Mouse (Mus musculus) heart, embryonic 14.5 days (tissue): ENCODE measurements around the gene Ccdc187. TPM values are rescaled to one million over a fixed set of nuclear protein-coding genes. Genes with fewer than 3 reads are reported as not detected.

Experiments used
- ATAC-seq: fragments of 200-750 bp; cut with Nextera tagmentation; 2 replicates; pipeline ENCODE4 v1.8.0; 2017; ENCODE audit warnings: low read depth, moderate TSS enrichment; ENCODE audit not compliant: insufficient number of reproducible peaks, insufficient read depth, low FRiP score
- H3K27ac ChIP-seq, 2 experiments: fragments of 200-500 bp in 1 of 2; fragments of 300-500 bp in 1 of 2; sonication (generic) in 1 of 2; replicated peaks in 1 of 2; 2 replicates each; pipeline ENCODE4 v1.5.1; 2012 to 2014; ENCODE audit warnings: low read depth in 2 of 2, low read length in 2 of 2, control low read depth in 1 of 2, mild to moderate bottlenecking in 1 of 2, mixed read lengths in 1 of 2; ENCODE audit not compliant: control insufficient read depth in 1 of 2, insufficient read depth in 1 of 2
- H3K27me3 ChIP-seq: fragments of 300-500 bp; sonication (generic); 2 replicates; pipeline ENCODE4 v1.6.1; 2014; ENCODE audit warnings: mild to moderate bottlenecking, low read length, control low read depth; ENCODE audit not compliant: control insufficient read depth, insufficient read depth
- H3K36me3 ChIP-seq: fragments of 300-500 bp; sonication (generic); 2 replicates; pipeline ENCODE4 v1.6.1; 2014; ENCODE audit warnings: mild to moderate bottlenecking, control low read depth, low read length, mixed read lengths; ENCODE audit not compliant: control insufficient read depth, insufficient read depth
- H3K4me1 ChIP-seq, 2 experiments: fragments of 200-500 bp in 1 of 2; fragments of 300-500 bp in 1 of 2; sonication (generic) in 1 of 2; 2 replicates each; pipeline ENCODE4 v1.6.1; 2012 to 2014; ENCODE audit warnings: low read length in 2 of 2, control low read depth in 1 of 2, mixed read lengths in 1 of 2; ENCODE audit not compliant: control insufficient read depth in 2 of 2, insufficient read depth in 2 of 2
- H3K4me2 ChIP-seq: fragments of 300-500 bp; sonication (generic); 2 replicates; pipeline ENCODE4 v1.6.1; 2014; ENCODE audit warnings: mild to moderate bottlenecking, low read length
- H3K4me3 ChIP-seq, 2 experiments: fragments of 200-500 bp in 1 of 2; fragments of 300-500 bp in 1 of 2; sonication (generic) in 1 of 2; 2 replicates each; pipeline ENCODE4 v1.5.1; 2012 to 2014; ENCODE audit warnings: low read length in 2 of 2, mild to moderate bottlenecking in 2 of 2, control low read depth in 1 of 2, low read depth in 1 of 2, moderate library complexity in 1 of 2; ENCODE audit not compliant: control insufficient read depth in 1 of 2, insufficient read depth in 1 of 2
- H3K9ac ChIP-seq: fragments of 300-500 bp; sonication (generic); 2 replicates; pipeline ENCODE4 v1.6.1; 2014; ENCODE audit warnings: mild to moderate bottlenecking, low read length
- H3K9me3 ChIP-seq: fragments of 300-500 bp; sonication (generic); 2 replicates; pipeline ENCODE4 v1.6.1; 2016; ENCODE audit warnings: low read length, control low read depth; ENCODE audit not compliant: control insufficient read depth
- WGBS: fragments of 180-500 bp; shearing (Covaris S2); extraction: QIAGEN DNeasy Blood & Tissue Kit; methylation state at CpG from one replicate; pipeline ENCODE4 v1.1.7; 2014; 5-methylcytosine and 5-hydroxymethylcytosine counted together
- polyA plus RNA-seq: library from polyadenylated mRNA; unstranded; fragments of >200 nt; fragmentation: Nextera tagmentation; extraction: Ambion mirVana; gene quantifications from 2 replicates; pipeline ENCODE4 v1.2.1, GENCODE M21; 2014

Gene Ccdc187
- polyA plus RNA-seq, 1 experiment from 2014 or later = 0.16 TPM

GRCm38 (mm10) chr2:26298856-26299230 lies 4.5 kb upstream of the Ccdc187 start:
- Histone ChIP-seq H3K27me3 (no peaks in the 10 kb centered on the region), H3K4me1 (peaks cover 33 to 39% of the 10 kb centered on the region in 2 experiments), H3K4me3 (no peak overlapping the region), H3K27ac (no peak overlapping the region), H3K4me2 (peak overlapping the region; percentile 55), H3K9ac (no peak overlapping the region; the same call in 1 of the 2 replicates), H3K9me3 (no peaks in the 10 kb centered on the region), H3K36me3 (no peaks in the 10 kb centered on the region)
- no peak for ATAC-seq
- 40% methylated on average over 4 of the region's 4 CpGs for WGBS

- 0 out of 4 replicates have a peak overlapping the region, but pooled peaks of 1 of the 2 experiments have one; percentile 7 for H3K27ac ChIP-seq
- WGBS = 5% methylated on average over 10 of the region's 10 CpGs
- peak overlapping the region; percentile 55 for H3K4me2 ChIP-seq
- no peak for ATAC-seq
- no peaks in the 10 kb centered on the region for H3K9me3 ChIP-seq
- H3K4me1 ChIP-seq = peaks cover 33 to 39% of the 10 kb centered on the region in 2 experiments
- H3K9ac ChIP-seq = no peak overlapping the region; the same call in 1 of the 2 replicates
- no peaks in the 10 kb centered on the region for H3K36me3 ChIP-seq
- no peaks in the 10 kb centered on the region for H3K27me3 ChIP-seq
- H3K4me3 ChIP-seq = peak overlapping the region; percentile 4 to 7; a peak in 2 of 4 replicates
Observed at GRCm38 (mm10) chr2:26298208-26298855, 4.0 kb upstream of the Ccdc187 start.

GRCm38 (mm10) chr2:26296606-26297195 lies 2.3 kb upstream of the Ccdc187 start:
- 0 out of 4 replicates have a peak overlapping the region, but pooled peaks of 1 of the 2 experiments have one; percentile 7 for H3K27ac ChIP-seq
- peaks cover 33 to 39% of the 10 kb centered on the region in 2 experiments for H3K4me1 ChIP-seq
- H3K9me3 ChIP-seq = no peaks in the 10 kb centered on the region
- no peaks in the 10 kb centered on the region for H3K27me3 ChIP-seq
- H3K4me2 ChIP-seq = no peak overlapping the region
- 50% methylated on average over 6 of the region's 6 CpGs for WGBS
- no peak overlapping the region; the same call in 1 of the 2 replicates for H3K9ac ChIP-seq
- H3K4me3 ChIP-seq = no peak overlapping the region
- no peak for ATAC-seq
- H3K36me3 ChIP-seq = no peaks in the 10 kb centered on the region

- H3K9ac ChIP-seq = no peak overlapping the region
- H3K27ac ChIP-seq = no peak overlapping the region
- H3K4me1 ChIP-seq = peaks cover 0 to 2% of the 10 kb centered on the region in 2 experiments; a peak in 1 of 4 replicates
- no peak overlapping the region for H3K4me3 ChIP-seq
- H3K4me2 ChIP-seq = no peak overlapping the region
- no peaks in the 10 kb centered on the region for H3K36me3 ChIP-seq
- no peak for ATAC-seq
- no peaks in the 10 kb centered on the region for H3K27me3 ChIP-seq
- no peaks in the 10 kb centered on the region for H3K9me3 ChIP-seq
- WGBS = 33% methylated on average over 5 of the region's 5 CpGs
Observed at GRCm38 (mm10) chr2:26290133-26290532, 4.2 kb downstream of the Ccdc187 start.

DNA sequence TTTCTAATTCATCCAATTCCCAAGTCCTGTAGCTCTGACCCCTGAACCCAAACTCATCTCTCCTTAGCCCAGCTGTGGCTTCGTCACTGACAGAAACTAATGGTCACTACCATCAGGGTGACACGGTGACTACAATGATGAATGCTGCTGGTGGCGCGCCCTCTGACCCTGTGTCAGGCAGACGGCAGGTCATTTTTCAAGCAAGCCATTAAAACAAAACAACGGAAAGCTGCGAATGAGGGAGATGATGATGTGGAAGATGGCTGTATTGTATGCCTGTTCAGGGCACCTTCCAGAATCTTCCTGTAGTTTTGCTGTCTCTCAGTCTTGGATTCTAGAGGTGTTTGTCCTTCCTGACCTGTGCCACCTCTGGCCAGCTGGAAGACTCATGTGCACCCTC lies 8.0 kb downstream of the Ccdc187 start:
- H3K4me3 ChIP-seq = no peak overlapping the region
- H3K4me2 ChIP-seq = no peak overlapping the region
- H3K9ac ChIP-seq = no peak overlapping the region
- H3K36me3 ChIP-seq = no peaks in the 10 kb centered on the region
- H3K27me3 ChIP-seq = no peaks in the 10 kb centered on the region
- H3K9me3 ChIP-seq = no peaks in the 10 kb centered on the region
- peaks cover 0 to 2% of the 10 kb centered on the region in 2 experiments; a peak in 1 of 4 replicates for H3K4me1 ChIP-seq
- 79% methylated on average over 7 of the region's 7 CpGs for WGBS
- ATAC-seq = no peak
- no peak overlapping the region for H3K27ac ChIP-seq

GRCm38 (mm10) chr2:26285804-26286203 lies 8.6 kb downstream of the Ccdc187 start:
- Histone ChIP-seq H3K4me1 (peaks cover 0 to 2% of the 10 kb centered on the region in 2 experiments; a peak in 1 of 4 replicates), H3K4me2 (no peak overlapping the region), H3K27ac (no peak overlapping the region), H3K9ac (no peak overlapping the region), H3K9me3 (no peaks in the 10 kb centered on the region), H3K36me3 (no peaks in the 10 kb centered on the region), H3K4me3 (no peak overlapping the region), H3K27me3 (no peaks in the 10 kb centered on the region)
- WGBS = 61% methylated on average over 7 of the region's 7 CpGs
- 0 out of 2 replicates have a peak, but pooled peaks have one; percentile 16 for ATAC-seq

GRCm38 (mm10) chr2:26280594-26280993 lies 13.8 kb downstream of the Ccdc187 start:
- Histone ChIP-seq H3K9ac (no peak overlapping the region), H3K27ac (no peak overlapping the region), H3K9me3 (no peaks in the 10 kb centered on the region), H3K27me3 (no peaks in the 10 kb centered on the region), H3K4me3 (no peak overlapping the region), H3K4me1 (no peaks in the 10 kb centered on the region), H3K4me2 (no peak overlapping the region), H3K36me3 (no peaks in the 10 kb centered on the region)
- WGBS = 74% methylated on average over 11 of the region's 11 CpGs
- no peak for ATAC-seq
